Mouse (Mus musculus) intestine, embryonic 16.5 days (tissue): Measurements from ENCODE around the gene Mt3. TPM values are rescaled to one million over a fixed set of nuclear protein-coding genes. Genes with fewer than 3 reads are reported as not detected.
"Not testable (repeated sequence)": the region's sequence is repeated elsewhere in the genome, so short reads cannot be mapped to it uniquely, and the experiment has no call there.

Experiments
- ATAC-seq: fragments of 200-750 bp; cut with Nextera tagmentation; 2 replicates; pipeline ENCODE4 v1.8.0; 2017; ENCODE audit warnings: moderate TSS enrichment, moderate library complexity
- H3K27ac ChIP-seq: fragments of 300-500 bp; sonication (generic); 2 replicates; pipeline ENCODE4 v1.5.1; 2014; ENCODE audit warnings: mild to moderate bottlenecking, low read length
- H3K27me3 ChIP-seq: fragments of 300-500 bp; sonication (generic); replicated peaks from 2 replicates; pipeline ENCODE4 v1.6.1; 2014; ENCODE audit warnings: low read length, control low read depth, mixed read lengths; ENCODE audit not compliant: control insufficient read depth, insufficient read depth
- H3K36me3 ChIP-seq: fragments of 300-500 bp; sonication (generic); 2 replicates; pipeline ENCODE4 v1.6.1; 2014; ENCODE audit warnings: low read length, control low read depth; ENCODE audit not compliant: control insufficient read depth, insufficient read depth
- H3K4me1 ChIP-seq: fragments of 300-500 bp; sonication (generic); 2 replicates; pipeline ENCODE4 v1.6.1; 2014; ENCODE audit warnings: low read length, control low read depth, mixed read lengths; ENCODE audit not compliant: control insufficient read depth, insufficient read depth
- H3K4me2 ChIP-seq: fragments of 300-500 bp; sonication (generic); 2 replicates; pipeline ENCODE4 v1.6.1; 2014; ENCODE audit warnings: low read depth, low read length, control low read depth
- H3K4me3 ChIP-seq: fragments of 300-500 bp; sonication (generic); 2 replicates; pipeline ENCODE4 v1.5.1; 2014; ENCODE audit warnings: mild to moderate bottlenecking, low read length
- H3K9ac ChIP-seq: fragments of 300-500 bp; sonication (generic); 2 replicates; pipeline ENCODE4 v1.6.1; 2014; ENCODE audit warnings: low read depth, low read length
- H3K9me3 ChIP-seq: fragments of 300-500 bp; sonication (generic); 2 replicates; pipeline ENCODE4 v1.6.1; 2016; ENCODE audit warnings: low read length, control low read depth; ENCODE audit not compliant: control insufficient read depth
- WGBS: fragments of 180-500 bp; shearing (Covaris S2); extraction: QIAGEN DNeasy Blood & Tissue Kit; methylation state at CpG from one replicate; pipeline ENCODE4 v1.1.7; 2014; 5-methylcytosine and 5-hydroxymethylcytosine counted together
- polyA plus RNA-seq: library from polyadenylated mRNA; unstranded; fragments of >200 nt; fragmentation: Nextera tagmentation; extraction: Ambion mirVana; gene quantifications from 2 replicates; pipeline ENCODE4 v1.2.1, GENCODE M21; 2015

Gene Mt3
- polyA plus RNA-seq, 1 experiment from 2014 or later = 5.4 TPM

DNA sequence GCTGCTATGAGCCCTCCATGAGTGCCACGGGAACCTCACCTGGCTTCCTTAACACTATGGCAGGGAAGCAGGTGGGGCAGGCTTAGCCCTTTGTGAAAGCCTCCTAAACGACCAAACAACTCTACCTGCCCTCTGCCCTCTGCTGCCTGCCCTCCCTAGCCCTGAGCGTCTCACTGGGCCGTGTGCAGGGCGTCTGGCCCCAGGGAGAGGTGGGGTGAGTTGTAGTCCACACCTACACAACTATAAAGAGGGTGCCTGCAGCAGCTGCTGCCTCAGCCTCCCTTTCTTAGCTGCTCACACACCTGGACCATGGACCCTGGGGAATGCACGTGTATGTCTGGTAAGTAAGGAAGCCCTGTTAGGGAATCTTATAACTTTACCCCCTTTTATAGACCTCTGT is 15.5 kb upstream of the Mt3 start, which contains the start of gene Mt4:
TSS of gene Mt4 (plus strand) at position 265 of the 400 bp plus-strand sequence.
- Histone ChIP-seq H3K4me3 (no peak within 1 kb of the TSS), H3K27me3 (no peaks in the 10 kb centered on the region), H3K36me3 (no peaks in the 10 kb centered on the region), H3K4me2 (no peak within 1 kb of the TSS), H3K4me1 (no peaks in the 10 kb centered on the region), H3K27ac (no peak within 1 kb of the TSS), H3K9ac (no peak within 1 kb of the TSS), H3K9me3 (no peaks in the 10 kb centered on the region)
- WGBS = 47% methylated on average over 6 of the region's 6 CpGs
- peak; percentile 94 for ATAC-seq

DNA sequence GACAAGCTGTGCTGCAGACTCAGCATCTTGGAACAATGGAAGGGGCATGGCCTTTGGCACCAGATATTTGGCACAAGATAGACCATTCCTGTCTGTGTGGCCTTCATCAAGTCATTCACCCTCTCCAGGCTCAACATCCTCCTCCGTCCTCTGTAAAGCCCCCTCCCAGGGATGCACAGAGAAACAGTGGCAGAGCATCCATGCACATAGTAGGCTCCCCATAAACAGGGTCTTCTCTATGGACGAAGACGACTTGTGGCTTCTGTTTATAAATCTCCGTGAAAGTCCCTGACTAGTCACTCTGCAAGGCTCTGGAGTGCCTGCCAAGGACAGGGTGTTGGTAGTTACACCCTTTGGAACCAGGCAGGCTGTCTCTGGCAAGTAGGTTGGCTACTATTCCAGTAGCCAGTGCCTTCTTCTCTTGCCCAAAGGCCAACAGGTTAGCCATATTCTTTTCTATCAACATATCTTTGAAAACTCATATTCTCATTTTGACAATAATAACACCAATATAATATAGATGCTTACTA is 12.1 kb upstream of the Mt3 start:
- 85% methylated on average over 4 of the region's 4 CpGs for WGBS
- H3K27ac ChIP-seq = no peak overlapping the region
- no peaks in the 10 kb centered on the region for H3K36me3 ChIP-seq
- H3K9me3 ChIP-seq = no peaks in the 10 kb centered on the region
- H3K9ac ChIP-seq = no peak overlapping the region
- ATAC-seq = no peak
- no peaks in the 10 kb centered on the region for H3K4me1 ChIP-seq
- no peak overlapping the region for H3K4me2 ChIP-seq
- H3K4me3 ChIP-seq = no peak overlapping the region
- no peaks in the 10 kb centered on the region for H3K27me3 ChIP-seq

GRCm38 (mm10) chr8:94148236-94148635 is 4.2 kb upstream of the Mt3 start:
- Histone ChIP-seq H3K9me3 (no peaks in the 10 kb centered on the region), H3K27me3 (peaks cover 8% of the 10 kb centered on the region), H3K4me1 (peaks cover 6% of the 10 kb centered on the region), H3K27ac (no peak overlapping the region), H3K36me3 (no peaks in the 10 kb centered on the region), H3K9ac (no peak overlapping the region), H3K4me3 (no peak overlapping the region), H3K4me2 (no peak overlapping the region)
- 45% methylated on average over 5 of the region's 5 CpGs for WGBS
- no peak for ATAC-seq

DNA sequence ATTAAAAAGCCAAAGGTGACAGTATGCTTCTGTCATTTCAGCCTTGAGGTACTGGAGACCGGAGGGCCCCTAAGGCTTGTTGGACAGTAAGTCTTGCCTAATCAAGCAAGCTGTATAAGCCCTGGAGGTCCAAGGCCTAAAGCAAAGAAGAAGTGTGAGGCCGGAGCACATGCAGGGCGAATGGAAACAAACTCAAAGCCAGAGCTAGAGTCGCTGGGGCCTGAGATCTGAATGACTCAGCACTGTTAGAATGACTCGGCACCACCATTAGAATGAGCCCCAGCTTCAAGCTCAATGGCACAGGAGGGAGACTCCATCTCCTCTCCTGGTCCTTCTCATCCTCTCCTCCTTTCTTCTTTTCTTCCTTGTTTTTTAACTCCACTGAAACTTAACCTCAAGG is 1.5 kb upstream of the Mt3 start:
- WGBS = 74% methylated on average over 5 of the region's 5 CpGs
- no peak overlapping the region for H3K4me2 ChIP-seq
- no peak for ATAC-seq
- H3K27ac ChIP-seq = no peak overlapping the region
- H3K36me3 ChIP-seq = no peaks in the 10 kb centered on the region
- H3K27me3 ChIP-seq = peaks cover 8% of the 10 kb centered on the region
- peaks cover 9% of the 10 kb centered on the region for H3K4me1 ChIP-seq
- no peak overlapping the region for H3K4me3 ChIP-seq
- H3K9me3 ChIP-seq = no peaks in the 10 kb centered on the region
- H3K9ac ChIP-seq = no peak overlapping the region

DNA sequence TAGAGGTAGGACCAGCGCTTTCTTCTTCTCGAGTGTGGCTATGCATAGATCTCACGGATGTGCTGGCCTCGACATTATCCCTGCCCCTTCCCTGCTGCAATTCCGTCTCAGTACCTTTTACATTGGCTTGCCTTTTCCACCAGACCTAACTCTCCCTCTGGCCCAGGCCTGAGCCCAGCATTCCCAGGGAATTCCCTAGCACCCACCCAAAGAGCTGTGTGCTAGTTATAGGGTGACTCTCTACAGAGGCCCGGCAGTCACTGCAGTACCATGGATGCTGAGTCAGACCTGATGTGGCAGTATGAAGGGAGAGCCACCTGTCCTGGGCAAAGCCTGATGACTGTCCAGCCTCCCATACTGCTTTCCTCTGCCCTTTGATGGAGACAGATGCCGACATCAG is 1.0 kb downstream of the Mt3 start:
- Histone ChIP-seq H3K9ac (no peak overlapping the region), H3K27me3 (peaks cover 8% of the 10 kb centered on the region), H3K4me3 (no peak overlapping the region), H3K4me1 (peaks cover 9% of the 10 kb centered on the region), H3K4me2 (peak overlapping the region; percentile 16; the same call in 1 of the 2 replicates), H3K27ac (no peak overlapping the region), H3K36me3 (no peaks in the 10 kb centered on the region), H3K9me3 (no peaks in the 10 kb centered on the region)
- 34% methylated on average over 7 of the region's 7 CpGs for WGBS
- ATAC-seq = no peak

DNA sequence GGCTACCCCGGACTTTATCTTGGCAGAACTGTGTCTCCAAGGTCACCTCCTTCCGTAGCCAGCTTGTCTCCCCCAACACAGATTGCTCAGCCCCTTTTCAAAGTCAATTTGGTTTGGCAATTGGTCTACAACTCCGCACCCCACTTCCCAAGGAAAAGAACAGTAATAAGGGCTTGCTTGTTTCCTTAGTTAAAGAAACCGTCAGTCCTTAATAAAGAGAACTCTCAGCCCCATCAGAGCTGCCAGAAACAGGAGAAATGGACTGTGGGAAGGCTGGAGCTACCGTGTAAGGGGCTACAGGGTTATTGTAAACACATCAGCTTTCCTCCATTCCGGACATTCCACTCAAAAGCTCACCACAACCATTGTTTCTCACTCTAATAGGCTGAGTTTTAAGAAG is 2.1 kb downstream of the Mt3 start:
- Histone ChIP-seq H3K27ac (no peak overlapping the region), H3K9me3 (no peaks in the 10 kb centered on the region), H3K9ac (no peak overlapping the region), H3K4me3 (no peak overlapping the region), H3K27me3 (peaks cover 8% of the 10 kb centered on the region), H3K4me2 (no peak overlapping the region), H3K36me3 (no peaks in the 10 kb centered on the region), H3K4me1 (peaks cover 9% of the 10 kb centered on the region)
- 32% methylated on average over 6 of the region's 6 CpGs for WGBS
- ATAC-seq = no peak

GRCm38 (mm10) chr8:94156092-94156491 is 3.7 kb downstream of the Mt3 start:
- no peak for ATAC-seq
- Histone ChIP-seq H3K27me3 (peaks cover 8% of the 10 kb centered on the region), H3K9ac (no peak overlapping the region), H3K9me3 (no peaks in the 10 kb centered on the region), H3K4me3 (no peak overlapping the region), H3K36me3 (no peaks in the 10 kb centered on the region), H3K4me2 (no peak overlapping the region), H3K27ac (no peak overlapping the region), H3K4me1 (peaks cover 9% of the 10 kb centered on the region)
- 69% methylated on average over 4 of the region's 4 CpGs for WGBS

- H3K9ac ChIP-seq, H3K27ac ChIP-seq, H3K27me3 ChIP-seq, H3K9me3 ChIP-seq, H3K36me3 ChIP-seq, ATAC-seq, H3K4me3 ChIP-seq, H3K4me2 ChIP-seq, H3K4me1 ChIP-seq: not testable (repeated sequence)
- 70% methylated on average over 8 of the region's 8 CpGs for WGBS
Measured at GRCm38 (mm10) chr8:94165772-94166171, 13.4 kb downstream of the Mt3 start.

- no peaks in the 10 kb centered on the region for H3K9me3 ChIP-seq
- no peak overlapping the region for H3K4me3 ChIP-seq
- no peak overlapping the region for H3K4me2 ChIP-seq
- no peak overlapping the region for H3K9ac ChIP-seq
- H3K27ac ChIP-seq = no peak overlapping the region
- 3% methylated on average over 6 of the region's 6 CpGs for WGBS
- peak; percentile 51; the same call in 1 of the 2 replicates for ATAC-seq
- peaks cover 4% of the 10 kb centered on the region; the same call in 1 of the 2 replicates for H3K4me1 ChIP-seq
- peaks cover 12% of the 10 kb centered on the region for H3K27me3 ChIP-seq
- H3K36me3 ChIP-seq = no peaks in the 10 kb centered on the region
Measured at GRCm38 (mm10) chr8:94167244-94167643, 14.8 kb downstream of the Mt3 start.

DNA sequence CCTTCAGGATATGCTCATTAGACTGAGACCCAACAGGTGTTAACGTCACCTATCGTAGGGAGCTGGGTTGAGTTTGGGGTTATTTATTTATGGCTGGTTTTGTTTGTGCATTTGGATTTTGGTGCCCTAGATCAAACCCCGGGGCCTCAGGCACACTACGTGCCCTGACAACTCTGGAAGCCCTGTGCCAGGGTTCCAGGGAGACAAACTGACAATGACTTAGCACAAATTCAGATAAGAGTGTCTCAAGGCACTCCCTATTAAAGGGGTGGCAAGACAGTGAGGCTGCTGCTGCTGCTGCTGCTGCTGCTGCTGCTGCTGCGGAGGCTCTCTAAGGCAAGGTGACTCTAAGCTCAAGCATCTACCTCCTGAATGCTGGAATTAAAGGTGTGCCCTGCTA is 17.1 kb downstream of the Mt3 start:
- Histone ChIP-seq H3K4me1 (peaks cover 12% of the 10 kb centered on the region), H3K9me3 (no peaks in the 10 kb centered on the region), H3K4me2 (no peak overlapping the region), H3K9ac (no peak overlapping the region), H3K36me3 (no peaks in the 10 kb centered on the region), H3K27ac (no peak overlapping the region), H3K27me3 (peaks cover 30% of the 10 kb centered on the region), H3K4me3 (no peak overlapping the region)
- 86% methylated on average over 5 of the region's 5 CpGs for WGBS
- ATAC-seq = no peak
